Mouse (Mus musculus): ENCODE measurements at regions not wholly inside any gene's neighbourhood (a gene's known extent, or its start where the extent isn't known, plus 50 kb on each side); places are given as distances from the start of the nearest gene placed in this dataset.
A peak's percentile ranks its signal among the peaks of the same experiment; 100 is the strongest.

DNA sequence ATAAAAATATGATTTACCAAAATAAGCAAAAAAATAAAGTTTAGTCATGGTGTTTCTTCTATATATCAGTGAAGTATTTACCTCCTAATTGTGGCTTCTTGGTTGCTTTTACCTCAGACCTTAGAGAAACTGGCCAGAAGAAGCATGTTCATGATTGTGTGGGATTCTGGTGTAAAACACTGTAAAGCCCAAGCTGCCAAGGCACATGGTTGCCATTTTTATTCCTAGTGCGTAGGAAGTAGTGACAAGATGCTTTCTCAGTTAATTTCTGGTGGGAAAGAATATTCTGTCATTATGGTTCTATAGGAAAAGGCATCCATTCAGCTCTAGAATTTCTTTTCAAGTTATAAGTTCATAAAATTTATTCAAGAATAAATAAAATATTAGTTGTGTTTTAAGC, 805.2 kb downstream of the Olfm4 start:
- DNase-seq (ENCODE audit: low spot score) = no peak

DNA sequence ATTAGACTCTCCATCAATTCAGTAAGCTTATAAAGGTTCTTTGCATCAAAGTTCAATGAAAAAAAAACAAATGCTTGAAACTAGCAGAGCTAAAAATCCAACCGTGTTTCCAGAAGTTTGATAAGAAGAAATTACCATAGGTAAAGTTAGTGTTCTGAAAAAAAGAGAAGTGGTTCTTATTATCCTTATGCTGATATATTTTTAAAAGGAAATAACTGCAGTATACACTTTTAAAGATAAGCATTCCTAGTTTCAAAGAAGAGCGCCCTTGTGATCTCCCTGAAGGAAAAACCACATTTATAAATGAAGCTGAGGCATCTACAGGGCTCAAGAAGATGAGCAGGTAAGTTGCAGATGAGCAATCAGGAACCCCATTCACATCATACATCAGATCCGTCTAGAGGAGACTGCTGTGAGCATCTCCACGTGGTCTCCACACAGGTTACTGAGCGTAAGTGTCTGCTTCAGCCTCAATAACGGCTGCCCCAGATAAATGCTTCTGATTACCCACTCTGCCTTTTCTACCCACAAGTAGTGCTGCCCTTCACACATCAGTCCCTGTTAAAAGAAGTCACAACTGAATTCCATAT, 815.6 kb downstream of the Olfm4 start:
- DNase-seq (ENCODE audit: low spot score) = no peak

DNA sequence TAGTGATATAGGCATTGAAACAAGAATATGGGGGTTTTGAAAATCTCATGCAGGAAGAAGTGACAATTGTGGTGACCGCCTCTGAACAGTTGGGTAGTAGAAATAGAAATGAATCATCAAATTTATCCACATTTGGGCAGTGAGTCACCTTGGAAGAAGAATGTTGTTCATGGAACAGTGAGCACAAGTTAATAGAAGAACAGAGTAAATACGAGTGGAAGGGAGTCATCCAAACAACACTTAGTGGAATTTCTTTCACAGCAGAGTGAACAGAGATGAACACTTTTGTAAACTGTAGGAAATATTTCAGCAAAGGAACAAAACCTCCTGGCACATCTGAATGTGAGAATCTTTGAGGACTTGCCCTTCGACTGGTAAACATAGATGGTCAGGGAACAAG, 846.6 kb downstream of the Olfm4 start:
- DNase-seq (ENCODE audit: low spot score) = no peak

DNA sequence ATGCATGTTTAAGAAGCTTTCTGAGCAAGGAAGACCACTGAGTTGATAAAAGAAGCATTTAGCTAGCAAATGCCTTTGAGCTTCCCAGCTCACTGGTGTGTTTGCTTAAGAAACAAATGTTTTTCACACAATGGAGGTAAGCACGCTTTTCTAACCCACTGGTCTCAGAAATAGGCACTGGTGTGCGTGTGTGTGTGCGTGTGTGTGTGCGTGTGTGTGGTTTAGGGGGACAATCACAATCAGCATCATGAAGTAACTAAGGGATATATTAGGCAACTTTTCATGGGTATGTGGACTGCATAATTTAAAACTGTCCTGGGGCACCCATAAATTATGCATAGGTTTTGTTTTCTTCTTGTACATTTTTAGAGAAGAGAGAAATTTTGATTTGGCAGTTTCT, 860.7 kb downstream of the Olfm4 start:
- no peak for DNase-seq (ENCODE audit: low spot score)

GRCm38 (mm10) chr14:80845576-80846269, 861.8 kb downstream of the Olfm4 start:
- peak; percentile 21 for DNase-seq (ENCODE audit: low spot score)

DNA sequence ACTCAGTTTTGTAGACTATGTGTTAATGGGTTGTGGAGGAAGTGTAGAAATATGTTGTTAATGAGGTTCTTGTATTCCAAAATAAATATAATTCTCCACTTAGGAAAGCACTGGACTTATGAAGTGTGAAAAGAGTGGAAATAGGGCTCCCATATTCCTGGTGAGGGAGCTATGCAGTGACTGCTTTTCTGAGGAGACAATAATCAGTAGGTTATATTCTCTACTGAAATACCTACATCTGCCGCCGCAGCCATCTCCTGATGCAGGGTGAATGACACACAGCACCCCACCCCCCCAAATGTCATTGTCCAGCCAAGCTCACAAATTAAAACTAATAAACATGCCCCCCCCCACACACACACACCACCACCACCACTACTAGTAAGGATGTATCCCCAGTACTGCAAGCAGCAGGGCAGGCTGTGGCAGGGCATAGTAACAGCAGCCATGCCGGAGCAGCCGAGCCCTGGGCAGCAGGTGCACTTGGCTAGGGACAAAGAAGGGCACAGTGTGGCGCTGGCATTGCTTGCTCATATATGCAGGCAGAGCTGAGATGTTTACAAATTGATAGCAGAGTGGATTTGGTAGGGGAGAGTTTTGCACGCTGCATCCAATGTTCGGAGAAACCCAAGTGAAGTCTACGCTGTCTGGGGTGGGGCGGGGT, 862.7 kb downstream of the Olfm4 start:
- no peak for DNase-seq (ENCODE audit: low spot score)
